Mouse (Mus musculus): ENCODE data around the gene Patz1. TPM values are rescaled to one million over a fixed set of nuclear protein-coding genes. Genes with fewer than 3 reads are reported as not detected.
A peak's percentile ranks its signal among the peaks of the same experiment; 100 is the strongest.

Patz1 gene
- polyA plus RNA-seq, 1 experiment from 2014 or later: 73.2 TPM

GRCm38 (mm10) chr11:3328271-3328670 lies 39.6 kb downstream of the Patz1 start:
- WGBS: 84% methylated on average over 5 of the region's 5 CpGs
- DNase-seq (ENCODE audit: low spot score): no peak
- Histone ChIP-seq H3K27ac (replicated peaks; ENCODE audit: low read depth, low read length) (no peak overlapping the region), H3K9ac (replicated peaks; ENCODE audit: low read length) (no peak overlapping the region), H3K4me3 (ENCODE audit: low read depth, low read length) (no peak overlapping the region), H3K27me3 (ENCODE audit: control insufficient read depth, insufficient read depth, low read length) (no peaks in the 10 kb centered on the region), H3K4me1 (ENCODE audit: control insufficient read depth, insufficient read depth, low read length) (peaks cover 2% of the 10 kb centered on the region; the same call in 1 of the 2 replicates), H3K36me3 (replicated peaks; ENCODE audit: control insufficient read depth, insufficient read depth, low read depth, low read length) (no peaks in the 10 kb centered on the region), H3K4me2 (ENCODE audit: low read depth, low read length) (no peak overlapping the region), H3K9me3 (replicated peaks; ENCODE audit: control insufficient read depth, low read length) (no peaks in the 10 kb centered on the region)
- no peak for ATAC-seq (replicated peaks; ENCODE audit: insufficient number of reproducible peaks, low FRiP score, low TSS enrichment, low read depth)

- Histone ChIP-seq H3K4me1 (ENCODE audit: control insufficient read depth, insufficient read depth, low read length) (peaks cover 2% of the 10 kb centered on the region; the same call in 1 of the 2 replicates), H3K4me3 (ENCODE audit: low read depth, low read length) (no peak overlapping the region), H3K36me3 (replicated peaks; ENCODE audit: control insufficient read depth, insufficient read depth, low read depth, low read length) (no peaks in the 10 kb centered on the region), H3K9ac (replicated peaks; ENCODE audit: low read length) (no peak overlapping the region), H3K27me3 (ENCODE audit: control insufficient read depth, insufficient read depth, low read length) (no peaks in the 10 kb centered on the region), H3K27ac (replicated peaks; ENCODE audit: low read depth, low read length) (no peak overlapping the region), H3K9me3 (replicated peaks; ENCODE audit: control insufficient read depth, low read length) (no peaks in the 10 kb centered on the region), H3K4me2 (ENCODE audit: low read depth, low read length) (no peak overlapping the region)
- WGBS: 74% methylated on average over 11 of the region's 11 CpGs
- no peak for DNase-seq (ENCODE audit: low spot score)
- no peak for ATAC-seq (replicated peaks; ENCODE audit: insufficient number of reproducible peaks, low FRiP score, low TSS enrichment, low read depth)
Measured at GRCm38 (mm10) chr11:3328806-3329775, 40.4 kb downstream of the Patz1 start.

- no peak within 1 kb of the TSS for H3K27ac ChIP-seq (replicated peaks; ENCODE audit: low read depth, low read length)
- ATAC-seq (replicated peaks; ENCODE audit: insufficient number of reproducible peaks, low FRiP score, low TSS enrichment, low read depth): no peak
- no peaks in the 10 kb centered on the region for H3K36me3 ChIP-seq (replicated peaks; ENCODE audit: control insufficient read depth, insufficient read depth, low read depth, low read length)
- no peaks in the 10 kb centered on the region for H3K27me3 ChIP-seq (ENCODE audit: control insufficient read depth, insufficient read depth, low read length)
- peaks cover 2% of the 10 kb centered on the region; the same call in 1 of the 2 replicates for H3K4me1 ChIP-seq (ENCODE audit: control insufficient read depth, insufficient read depth, low read length)
- DNase-seq (ENCODE audit: low spot score): no peak
- peak within 1 kb of the TSS; percentile 39 for H3K4me3 ChIP-seq (ENCODE audit: low read depth, low read length)
- no peaks in the 10 kb centered on the region for H3K9me3 ChIP-seq (replicated peaks; ENCODE audit: control insufficient read depth, low read length)
- peak within 1 kb of the TSS; percentile 57 for H3K9ac ChIP-seq (replicated peaks; ENCODE audit: low read length)
- H3K4me2 ChIP-seq (ENCODE audit: low read depth, low read length): peak within 1 kb of the TSS; percentile 98
Measured at GRCm38 (mm10) chr11:3329891-3330451, 41.3 kb downstream of the Patz1 start, which contains the start of gene Pik3ip1. Pik3ip1 (plus strand) TSS chr11:3330401.

- H3K4me2 ChIP-seq (ENCODE audit: low read depth, low read length): peak overlapping the region; percentile 98
- peak; percentile 82 for DNase-seq (ENCODE audit: low spot score)
- peak overlapping the region; percentile 39 for H3K4me3 ChIP-seq (ENCODE audit: low read depth, low read length)
- 2% methylated on average over 9 of the region's 9 CpGs for WGBS
- no peaks in the 10 kb centered on the region for H3K9me3 ChIP-seq (replicated peaks; ENCODE audit: control insufficient read depth, low read length)
- no peaks in the 10 kb centered on the region for H3K36me3 ChIP-seq (replicated peaks; ENCODE audit: control insufficient read depth, insufficient read depth, low read depth, low read length)
- ATAC-seq (replicated peaks; ENCODE audit: insufficient number of reproducible peaks, low FRiP score, low TSS enrichment, low read depth): 0 out of 2 replicates have a peak, but pooled peaks have one; percentile 17
- H3K27ac ChIP-seq (replicated peaks; ENCODE audit: low read depth, low read length): no peak overlapping the region
- H3K27me3 ChIP-seq (ENCODE audit: control insufficient read depth, insufficient read depth, low read length): no peaks in the 10 kb centered on the region
- H3K4me1 ChIP-seq (ENCODE audit: control insufficient read depth, insufficient read depth, low read length): peaks cover 2% of the 10 kb centered on the region; the same call in 1 of the 2 replicates
- H3K9ac ChIP-seq (replicated peaks; ENCODE audit: low read length): peak overlapping the region; percentile 57
Measured at GRCm38 (mm10) chr11:3330566-3330965, 41.9 kb downstream of the Patz1 start.

GRCm38 (mm10) chr11:3330991-3331750 lies 42.5 kb downstream of the Patz1 start:
- no peaks in the 10 kb centered on the region for H3K9me3 ChIP-seq (replicated peaks; ENCODE audit: control insufficient read depth, low read length)
- WGBS: 4% methylated on average over 14 of the region's 14 CpGs
- DNase-seq (ENCODE audit: low spot score): no peak

GRCm38 (mm10) chr11:3331756-3332642 lies 43.3 kb downstream of the Patz1 start:
- Histone ChIP-seq H3K27ac (replicated peaks; ENCODE audit: low read depth, low read length) (no peak overlapping the region), H3K4me3 (ENCODE audit: low read depth, low read length) (peak overlapping the region; percentile 30), H3K27me3 (ENCODE audit: control insufficient read depth, insufficient read depth, low read length) (no peaks in the 10 kb centered on the region), H3K9me3 (replicated peaks; ENCODE audit: control insufficient read depth, low read length) (no peaks in the 10 kb centered on the region), H3K4me2 (ENCODE audit: low read depth, low read length) (peak overlapping the region; percentile 98), H3K36me3 (replicated peaks; ENCODE audit: control insufficient read depth, insufficient read depth, low read depth, low read length) (no peaks in the 10 kb centered on the region), H3K9ac (replicated peaks; ENCODE audit: low read length) (peak overlapping the region; percentile 39), H3K4me1 (ENCODE audit: control insufficient read depth, insufficient read depth, low read length) (peaks cover 2% of the 10 kb centered on the region; the same call in 1 of the 2 replicates)
- DNase-seq (ENCODE audit: low spot score) (peak; percentile 94), ATAC-seq (replicated peaks; ENCODE audit: insufficient number of reproducible peaks, low FRiP score, low TSS enrichment, low read depth) (peak; percentile 98)
- WGBS: under 1% methylated on average over 75 of the region's 75 CpGs

More at GRCm38 (mm10) chr11:3330991-3331750, 42.5 kb downstream of the Patz1 start:
- Histone ChIP-seq H3K36me3 (replicated peaks; ENCODE audit: control insufficient read depth, insufficient read depth, low read depth, low read length) (no peaks in the 10 kb centered on the region), H3K9ac (replicated peaks; ENCODE audit: low read length) (peak overlapping the region; percentile 57), H3K27me3 (ENCODE audit: control insufficient read depth, insufficient read depth, low read length) (no peaks in the 10 kb centered on the region), H3K4me3 (ENCODE audit: low read depth, low read length) (peak overlapping the region; percentile 39), H3K4me1 (ENCODE audit: control insufficient read depth, insufficient read depth, low read length) (peaks cover 2% of the 10 kb centered on the region; the same call in 1 of the 2 replicates), H3K4me2 (ENCODE audit: low read depth, low read length) (peak overlapping the region; percentile 98), H3K27ac (replicated peaks; ENCODE audit: low read depth, low read length) (no peak overlapping the region)
- ATAC-seq (replicated peaks; ENCODE audit: insufficient number of reproducible peaks, low FRiP score, low TSS enrichment, low read depth): no peak

- DNase-seq (ENCODE audit: low spot score) (no peak), ATAC-seq (replicated peaks; ENCODE audit: insufficient number of reproducible peaks, low FRiP score, low TSS enrichment, low read depth) (no peak)
- no peak overlapping the region for H3K9ac ChIP-seq (replicated peaks; ENCODE audit: low read length)
- no peaks in the 10 kb centered on the region for H3K36me3 ChIP-seq (replicated peaks; ENCODE audit: control insufficient read depth, insufficient read depth, low read depth, low read length)
- H3K4me3 ChIP-seq (ENCODE audit: low read depth, low read length): no peak overlapping the region
- no peak overlapping the region for H3K27ac ChIP-seq (replicated peaks; ENCODE audit: low read depth, low read length)
- no peak overlapping the region for H3K4me2 ChIP-seq (ENCODE audit: low read depth, low read length)
- no peaks in the 10 kb centered on the region for H3K9me3 ChIP-seq (replicated peaks; ENCODE audit: control insufficient read depth, low read length)
- WGBS: 86% methylated on average over 11 of the region's 11 CpGs
- H3K27me3 ChIP-seq (ENCODE audit: control insufficient read depth, insufficient read depth, low read length): no peaks in the 10 kb centered on the region
- H3K4me1 ChIP-seq (ENCODE audit: control insufficient read depth, insufficient read depth, low read length): peaks cover 8% of the 10 kb centered on the region
Measured at GRCm38 (mm10) chr11:3333111-3333695, 44.5 kb downstream of the Patz1 start.
